Mouse (Mus musculus) B cell, adult 2 months (primary cell): ENCODE data around the gene Fgg.

Source experiments
- DNase-seq, 2 experiments: peaks; one replicate each; pipeline ENCODE4 v3.0.0; 2022

The Fgg gene

GRCm38 (mm10) chr3:83007557-83007956 is at the start of gene Fgg:
TSS of gene Fgg (plus strand) at chr3:83007724.
- DNase-seq: no peak

GRCm38 (mm10) chr3:82971046-82971445 is 36.5 kb upstream of the Fgg start:
- DNase-seq: no peak

- no peak for DNase-seq
Observed at GRCm38 (mm10) chr3:82980818-82981217, 26.7 kb upstream of the Fgg start.

- no peak for DNase-seq
Observed at GRCm38 (mm10) chr3:82981861-82982260, 25.7 kb upstream of the Fgg start.

- DNase-seq: no peak
Observed at GRCm38 (mm10) chr3:82984840-82985239, 22.7 kb upstream of the Fgg start.

- DNase-seq: no peak
Observed at GRCm38 (mm10) chr3:82991963-82992362, 15.6 kb upstream of the Fgg start.

GRCm38 (mm10) chr3:82992956-82993355 is 14.6 kb upstream of the Fgg start:
- no peak for DNase-seq

- DNase-seq: no peak
Observed at GRCm38 (mm10) chr3:82995368-82995767, 12.2 kb upstream of the Fgg start.

GRCm38 (mm10) chr3:82996656-82997055 is 10.9 kb upstream of the Fgg start:
- no peak for DNase-seq

GRCm38 (mm10) chr3:82998772-82999463 is 8.6 kb upstream of the Fgg start:
- peak; percentile 40 to 44 for DNase-seq

GRCm38 (mm10) chr3:82999995-83000394 is 7.5 kb upstream of the Fgg start:
- DNase-seq: no peak

GRCm38 (mm10) chr3:83002191-83002590 is 5.3 kb upstream of the Fgg start:
- peak; percentile 41 to 52 for DNase-seq

GRCm38 (mm10) chr3:83003068-83003467 is 4.5 kb upstream of the Fgg start:
- no peak for DNase-seq

- DNase-seq: no peak
Observed at GRCm38 (mm10) chr3:83004801-83005200, 2.7 kb upstream of the Fgg start.

GRCm38 (mm10) chr3:83010291-83010690 is 2.8 kb downstream of the Fgg start:
- DNase-seq: no peak

GRCm38 (mm10) chr3:83011136-83011535 is 3.6 kb downstream of the Fgg start:
- DNase-seq: no peak

GRCm38 (mm10) chr3:83011565-83011964 is 4.0 kb downstream of the Fgg start:
- no peak for DNase-seq

- DNase-seq: no peak
Observed at GRCm38 (mm10) chr3:83012636-83013035, 5.1 kb downstream of the Fgg start.

GRCm38 (mm10) chr3:83013951-83014350 is 6.4 kb downstream of the Fgg start:
- no peak for DNase-seq

GRCm38 (mm10) chr3:83016236-83016635 is 8.7 kb downstream of the Fgg start:
- no peak for DNase-seq

GRCm38 (mm10) chr3:83020387-83020786 is 12.9 kb downstream of the Fgg start:
- DNase-seq: no peak

- no peak for DNase-seq
Observed at GRCm38 (mm10) chr3:83021176-83021575, 13.7 kb downstream of the Fgg start.

- DNase-seq: no peak
Observed at GRCm38 (mm10) chr3:83025036-83025435, 17.5 kb downstream of the Fgg start.

- no peak for DNase-seq
Observed at GRCm38 (mm10) chr3:83025475-83026301, 18.2 kb downstream of the Fgg start, which contains the start of gene Fga. TSS of gene Fga (plus strand) at chr3:83026076.
